Mouse (Mus musculus) small intestine, adult 2 months (tissue): ENCODE results near the gene Dnajb8. TPM values are rescaled to one million over a fixed set of nuclear protein-coding genes. Genes with fewer than 3 reads are reported as not detected.

Experiments
- H3K27ac ChIP-seq: fragments of 200-500 bp; 2 replicates; pipeline ENCODE4 v1.5.1; 2012; ENCODE audit warnings: low read depth, low read length, control low read depth, inconsistent platforms; ENCODE audit not compliant: insufficient read depth
- H3K27me3 ChIP-seq: fragments of 200-500 bp; 2 replicates; pipeline ENCODE4 v1.6.1; 2012; ENCODE audit warnings: mild to moderate bottlenecking, moderate library complexity, low read length, inconsistent platforms; ENCODE audit not compliant: control insufficient read depth, insufficient read depth
- H3K36me3 ChIP-seq: fragments of 200-500 bp; 2 replicates; pipeline ENCODE4 v1.6.1; 2012; ENCODE audit warnings: mild to moderate bottlenecking, low read length, control low read depth, inconsistent platforms; ENCODE audit not compliant: control insufficient read depth, insufficient read depth
- H3K4me1 ChIP-seq: fragments of 200-500 bp; 2 replicates; pipeline ENCODE4 v1.6.1; 2012; ENCODE audit warnings: low read length, inconsistent platforms, mixed read lengths; ENCODE audit not compliant: control insufficient read depth, insufficient read depth, insufficient read length
- H3K4me3 ChIP-seq: fragments of 200-500 bp; 2 replicates; pipeline ENCODE4 v1.5.1; 2012; ENCODE audit warnings: low read depth, mild to moderate bottlenecking, control low read depth, inconsistent platforms, low read length, moderate library complexity
- CTCF ChIP-seq: fragments of 200-500 bp; IDR thresholded peaks from 2 replicates; pipeline ENCODE4 v1.5.1; 2012; ENCODE audit warnings: low read depth, mild to moderate bottlenecking, control low read depth, inconsistent platforms, low read length, moderate library complexity, mixed read lengths; ENCODE audit not compliant: insufficient replicate concordance, insufficient read length; ENCODE audit errors: extremely low read depth
- POLR2A ChIP-seq: fragments of 200-500 bp; IDR thresholded peaks from 2 replicates; pipeline ENCODE4 v1.6.1; 2012; ENCODE audit warnings: low read depth, mild to moderate bottlenecking, control low read depth, inconsistent platforms, low read length, moderate library complexity
- WGBS: fragments of 180-500 bp; shearing (Covaris S2); methylation state at CpG from one replicate; pipeline ENCODE4 v1.1.7; 2018; 5-methylcytosine and 5-hydroxymethylcytosine counted together
- polyA plus RNA-seq: library from polyadenylated mRNA; depleted of rRNA; stranded (reverse); fragments of >200 nt; gene quantifications from 2 replicates; pipeline ENCODE4 v1.2.3, GENCODE M21; 2012

Dnajb8 gene
- polyA plus RNA-seq, 1 experiment: not detected

DNA sequence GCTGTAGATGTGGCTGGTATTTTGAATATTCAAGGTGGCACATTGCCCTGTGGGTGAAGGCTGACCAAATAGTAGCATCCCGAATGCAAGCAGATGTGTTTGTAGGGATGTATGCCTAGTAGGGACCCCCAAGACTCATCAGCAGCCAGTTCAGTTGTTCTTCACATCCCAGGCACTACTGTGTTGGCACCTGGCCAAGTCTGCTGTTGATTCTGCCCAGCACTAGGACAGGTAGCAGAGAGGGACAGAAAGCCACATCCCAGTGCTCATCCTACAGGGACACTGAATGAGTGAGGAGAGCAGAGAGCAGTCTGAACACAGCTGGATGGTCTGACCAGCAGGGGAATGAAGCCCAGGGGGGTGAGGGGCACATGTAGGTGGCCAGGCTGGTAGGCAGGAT, 27.2 kb downstream of the Dnajb8 start:
- Histone ChIP-seq H3K36me3 (no peaks in the 10 kb centered on the region), H3K27me3 (no peaks in the 10 kb centered on the region), H3K4me3 (no peak overlapping the region), H3K4me1 (peaks cover 13% of the 10 kb centered on the region; the same call in 1 of the 2 replicates), H3K27ac (no peak overlapping the region)
- no peak for TF ChIP-seq CTCF
- TF ChIP-seq POLR2A: no peak
- WGBS: 96% methylated on average over 1 of the region's 1 CpGs

GRCm38 (mm10) chr6:88251396-88251795, 29.3 kb downstream of the Dnajb8 start:
- Histone ChIP-seq H3K4me1 (peaks cover 13% of the 10 kb centered on the region; the same call in 1 of the 2 replicates), H3K27ac (no peak overlapping the region), H3K4me3 (no peak overlapping the region), H3K27me3 (no peaks in the 10 kb centered on the region), H3K36me3 (no peaks in the 10 kb centered on the region)
- TF ChIP-seq CTCF (no peak), POLR2A (no peak)
- 97% methylated on average over 1 of the region's 1 CpGs for WGBS

- peaks cover 13% of the 10 kb centered on the region; the same call in 1 of the 2 replicates for H3K4me1 ChIP-seq
- TF ChIP-seq POLR2A (no peak), CTCF (no peak)
- H3K4me3 ChIP-seq: no peak overlapping the region
- H3K36me3 ChIP-seq: no peaks in the 10 kb centered on the region
- WGBS: 70% methylated on average over 7 of the region's 7 CpGs
- no peaks in the 10 kb centered on the region for H3K27me3 ChIP-seq
- no peak overlapping the region for H3K27ac ChIP-seq
Observed at GRCm38 (mm10) chr6:88251798-88252478, 29.9 kb downstream of the Dnajb8 start.

DNA sequence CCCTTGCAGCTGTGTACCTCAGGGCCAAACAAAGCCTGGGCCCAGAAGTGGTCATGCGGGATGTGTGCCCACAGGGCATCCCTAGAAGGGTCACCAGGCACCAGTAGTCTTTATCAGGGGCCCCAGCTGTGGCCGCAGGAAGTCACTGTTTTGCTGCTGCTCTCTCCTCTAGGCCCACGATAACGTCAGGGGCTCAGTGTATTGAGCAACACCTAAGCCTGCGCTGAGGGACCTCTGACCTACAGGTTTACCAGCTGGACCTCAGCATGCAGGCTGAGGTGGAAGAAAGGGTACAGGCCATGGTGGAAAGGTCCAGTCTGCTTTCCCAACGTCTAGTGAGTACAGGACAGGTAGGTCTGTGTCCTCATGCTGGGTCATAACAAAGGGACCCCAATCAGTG, 32.0 kb downstream of the Dnajb8 start:
- Histone ChIP-seq H3K4me1 (peaks cover 13% of the 10 kb centered on the region; the same call in 1 of the 2 replicates), H3K27me3 (no peaks in the 10 kb centered on the region), H3K36me3 (no peaks in the 10 kb centered on the region), H3K4me3 (no peak overlapping the region), H3K27ac (no peak overlapping the region)
- no peak for TF ChIP-seq CTCF
- TF ChIP-seq POLR2A: no peak
- WGBS: 73% methylated on average over 6 of the region's 6 CpGs

GRCm38 (mm10) chr6:88255435-88255834, 33.4 kb downstream of the Dnajb8 start:
- Histone ChIP-seq H3K27me3 (no peaks in the 10 kb centered on the region), H3K36me3 (no peaks in the 10 kb centered on the region), H3K4me1 (peaks cover 13% of the 10 kb centered on the region; the same call in 1 of the 2 replicates), H3K4me3 (no peak overlapping the region), H3K27ac (no peak overlapping the region)
- TF ChIP-seq POLR2A (no peak), CTCF (no peak)
- 35% methylated on average over 4 of the region's 4 CpGs for WGBS

- 89% methylated on average over 3 of the region's 3 CpGs for WGBS
- H3K4me3 ChIP-seq: no peak overlapping the region
- no peak overlapping the region for H3K27ac ChIP-seq
- H3K36me3 ChIP-seq: no peaks in the 10 kb centered on the region
- TF ChIP-seq CTCF: no peak
- TF ChIP-seq POLR2A: no peak
- H3K27me3 ChIP-seq: no peaks in the 10 kb centered on the region
- no peaks in the 10 kb centered on the region for H3K4me1 ChIP-seq
Observed at GRCm38 (mm10) chr6:88259621-88260020, 37.6 kb downstream of the Dnajb8 start.

DNA sequence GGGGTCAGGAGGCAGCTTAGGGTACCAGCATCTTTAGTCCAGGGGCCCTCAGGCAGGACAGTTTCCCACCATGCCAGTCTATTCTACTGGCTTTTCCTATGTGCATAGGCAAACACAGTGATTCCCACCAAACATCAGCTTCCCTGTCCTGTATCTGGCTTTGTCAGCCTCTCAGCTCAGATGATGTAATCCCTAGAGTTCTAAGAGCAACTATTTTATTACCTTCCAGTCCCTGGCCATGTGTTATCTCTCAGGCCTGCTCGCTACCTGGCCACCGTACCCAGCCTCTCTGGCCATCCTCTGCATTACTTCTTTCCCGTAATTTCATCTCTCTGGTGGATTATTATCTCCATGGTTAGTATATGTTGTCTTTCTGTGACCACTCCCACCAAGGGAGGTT, 38.6 kb downstream of the Dnajb8 start:
- Histone ChIP-seq H3K36me3 (no peaks in the 10 kb centered on the region), H3K27me3 (no peaks in the 10 kb centered on the region), H3K4me3 (no peak overlapping the region), H3K27ac (no peak overlapping the region), H3K4me1 (no peaks in the 10 kb centered on the region)
- no peak for TF ChIP-seq CTCF
- no peak for TF ChIP-seq POLR2A
- 54% methylated on average over 3 of the region's 3 CpGs for WGBS
